Mouse (Mus musculus) G1E (cell line): ENCODE results near the gene Nkx1-2. TPM values are rescaled to one million over a fixed set of nuclear protein-coding genes. Genes with fewer than 3 reads are reported as not detected.

Source experiments
- ATAC-seq: 2 replicates; pipeline ENCODE4 v1.8.0; 2016; ENCODE audit warnings: mild to moderate bottlenecking; ENCODE audit not compliant: insufficient number of reproducible peaks, poor library complexity, low FRiP score, severe bottlenecking; ENCODE audit errors: extremely low read depth
- DNase-seq: peaks from one replicate; pipeline ENCODE4 v3.0.0; 2012; ENCODE audit warnings: low spot score
- H3K27me3 ChIP-seq: 2 replicates; pipeline ENCODE4 v1.6.1; 2012; ENCODE audit warnings: mild to moderate bottlenecking, low read length, inconsistent platforms; ENCODE audit not compliant: insufficient read depth
- H3K36me3 ChIP-seq: replicated peaks from 2 replicates; pipeline ENCODE3; 2012; ENCODE audit warnings: mild to moderate bottlenecking, inconsistent platforms
- H3K4me1 ChIP-seq: 2 replicates; pipeline ENCODE4 v1.6.1; 2012; ENCODE audit warnings: low read depth, low read length, inconsistent platforms, mixed read lengths; ENCODE audit not compliant: insufficient read depth
- H3K4me3 ChIP-seq: 2 replicates; pipeline ENCODE4 v1.5.1; 2012; ENCODE audit warnings: low read depth, mild to moderate bottlenecking, inconsistent platforms, low read length, moderate library complexity, mixed read lengths
- H3K9me3 ChIP-seq: replicated peaks from 2 replicates; pipeline ENCODE4 v1.6.1; 2012; ENCODE audit warnings: inconsistent platforms
- CTCF ChIP-seq: IDR thresholded peaks from 2 replicates; pipeline ENCODE4 v1.5.1; 2012; ENCODE audit warnings: low read depth, low read length, inconsistent platforms, mixed read lengths
- GATA1 ChIP-seq: IDR thresholded peaks from 2 replicates; pipeline ENCODE4 v1.6.1; 2012; ENCODE audit warnings: borderline replicate concordance, low read length, inconsistent platforms, mixed read lengths
- GATA2 ChIP-seq: IDR thresholded peaks from 2 replicates; pipeline ENCODE4 v1.6.1; 2012; ENCODE audit warnings: low read depth, low read length, inconsistent platforms, borderline replicate concordance
- POLR2AphosphoS5 ChIP-seq: IDR thresholded peaks from 2 replicates; pipeline ENCODE4 v1.6.1; 2012; ENCODE audit warnings: low read depth, low read length, inconsistent platforms; ENCODE audit not compliant: insufficient replicate concordance
- TAL1 ChIP-seq: conservative IDR thresholded peaks from 2 replicates; pipeline ENCODE4 v1.6.1; 2012; ENCODE audit warnings: low read depth, low read length, inconsistent platforms, mixed read lengths
- polyA plus RNA-seq: library from polyadenylated mRNA; stranded (reverse); fragments of >175 nt; gene quantifications from 2 replicates; pipeline ENCODE4 v1.2.3, GENCODE M21; 2012
- total RNA-seq, 2 experiments: library from RNA; stranded (forward) in 1 of 2; stranded (reverse) in 1 of 2; fragments of 200-1000 nt in 1 of 2; fragments of >200 nt in 1 of 2; fragmentation: Nextera tagmentation in 1 of 2; gene quantifications; 2 replicates each; pipeline ENCODE4 v1.2.3; 2014 to 2017

The Nkx1-2 gene
- total and polyA plus RNA-seq, 3 experiments, result 0.11 TPM; not detected in 2

GRCm38 (mm10) chr7:132559138-132559766 lies 40.2 kb downstream of the Nkx1-2 start:
- ATAC-seq (no peak), DNase-seq (no peak)
- H3K4me3 ChIP-seq, result no peak overlapping the region
- TF ChIP-seq GATA2 (no peak), CTCF (no peak), POLR2AphosphoS5 (no peak), TAL1 (no peak), GATA1 (no peak)
- peaks cover 6% of the 10 kb centered on the region; the same call in 1 of the 2 replicates for H3K4me1 ChIP-seq
- no peaks in the 10 kb centered on the region for H3K9me3 ChIP-seq
- no peaks in the 10 kb centered on the region for H3K27me3 ChIP-seq
- H3K36me3 ChIP-seq, result peaks cover 80% of the 10 kb centered on the region

GRCm38 (mm10) chr7:132558141-132558736 lies 41.2 kb downstream of the Nkx1-2 start:
- Histone ChIP-seq H3K27me3 (no peaks in the 10 kb centered on the region), H3K4me1 (peaks cover 6% of the 10 kb centered on the region; the same call in 1 of the 2 replicates), H3K9me3 (no peaks in the 10 kb centered on the region), H3K4me3 (no peak overlapping the region), H3K36me3 (peaks cover 70% of the 10 kb centered on the region)
- ATAC-seq (no peak; the same call in 1 of the 2 replicates), DNase-seq (no peak)
- TF ChIP-seq CTCF, result no peak
- no peak for TF ChIP-seq POLR2AphosphoS5
- TF ChIP-seq GATA1, result no peak
- no peak for TF ChIP-seq GATA2
- no peak for TF ChIP-seq TAL1

- no peak for DNase-seq
- H3K36me3 ChIP-seq, result peaks cover 54% of the 10 kb centered on the region
- no peak for ATAC-seq
These were observed 42.9 kb downstream of the Nkx1-2 start for GRCm38 (mm10) chr7:132556575-132556974.

GRCm38 (mm10) chr7:132555911-132556310 lies 43.5 kb downstream of the Nkx1-2 start:
- H3K36me3 ChIP-seq, result peaks cover 47% of the 10 kb centered on the region
- DNase-seq (no peak), ATAC-seq (no peak)
- TF ChIP-seq GATA1, result no peak
- no peak for TF ChIP-seq TAL1
- no peak for TF ChIP-seq POLR2AphosphoS5
- TF ChIP-seq CTCF, result no peak
- TF ChIP-seq GATA2, result no peak
- H3K27me3 ChIP-seq, result no peaks in the 10 kb centered on the region
- peaks cover 14% of the 10 kb centered on the region for H3K4me1 ChIP-seq
- H3K4me3 ChIP-seq, result no peak overlapping the region
- H3K9me3 ChIP-seq, result no peaks in the 10 kb centered on the region

More at GRCm38 (mm10) chr7:132556575-132556974, 42.9 kb downstream of the Nkx1-2 start:
- Histone ChIP-seq H3K4me1 (peaks cover 8% of the 10 kb centered on the region), H3K9me3 (no peaks in the 10 kb centered on the region), H3K27me3 (no peaks in the 10 kb centered on the region), H3K4me3 (no peak overlapping the region)
- TF ChIP-seq GATA2 (no peak), POLR2AphosphoS5 (no peak), TAL1 (no peak), CTCF (no peak), GATA1 (no peak)

- no peak for DNase-seq
- ATAC-seq, result no peak
- no peak for TF ChIP-seq CTCF
- no peak for TF ChIP-seq GATA1
- no peak for TF ChIP-seq TAL1
- H3K9me3 ChIP-seq, result no peaks in the 10 kb centered on the region
- H3K4me3 ChIP-seq, result no peak overlapping the region
- H3K4me1 ChIP-seq, result peaks cover 14% of the 10 kb centered on the region
- no peaks in the 10 kb centered on the region; the same call in 1 of the 2 replicates for H3K27me3 ChIP-seq
- H3K36me3 ChIP-seq, result peaks cover 29% of the 10 kb centered on the region
These were observed 45.3 kb downstream of the Nkx1-2 start for GRCm38 (mm10) chr7:132554091-132554490.

- peak overlapping the region; percentile 66 for H3K4me3 ChIP-seq
- peaks cover 7% of the 10 kb centered on the region for H3K36me3 ChIP-seq
- H3K27me3 ChIP-seq, result peaks cover 11% of the 10 kb centered on the region
- TF ChIP-seq POLR2AphosphoS5 (no peak), GATA1 (no peak), CTCF (peak; percentile 60), TAL1 (no peak)
- ATAC-seq, result peak; percentile 94
- H3K9me3 ChIP-seq, result no peaks in the 10 kb centered on the region
- H3K4me1 ChIP-seq, result peaks cover 8% of the 10 kb centered on the region
- DNase-seq, result peak; percentile 91
These were observed 47.9 kb downstream of the Nkx1-2 start for GRCm38 (mm10) chr7:132551351-132552126.
